Mouse (Mus musculus) inflammation-experienced regulatory T-cells, adult 6 months (primary cell): ENCODE data around the gene D930048N14Rik. TPM values are rescaled to one million over a fixed set of nuclear protein-coding genes. Genes with fewer than 3 reads are reported as not detected.
"Not testable (repeated sequence)": the region's sequence is repeated elsewhere in the genome, so short reads cannot be mapped to it uniquely, and the experiment has no call there.

Source experiments
- ATAC-seq: one replicate; pipeline ENCODE4 v1.8.0; 2017
- polyA plus RNA-seq, 3 experiments: library from polyadenylated mRNA; unstranded; fragments of 100-300 nt; shearing (Covaris generic); gene quantifications; one replicate each; pipeline ENCODE4 v1.2.1; 2017

The D930048N14Rik gene
- polyA plus RNA-seq, 3 experiments from 2014 or later: 0.86 to 1.5 (median 1.0) TPM

DNA sequence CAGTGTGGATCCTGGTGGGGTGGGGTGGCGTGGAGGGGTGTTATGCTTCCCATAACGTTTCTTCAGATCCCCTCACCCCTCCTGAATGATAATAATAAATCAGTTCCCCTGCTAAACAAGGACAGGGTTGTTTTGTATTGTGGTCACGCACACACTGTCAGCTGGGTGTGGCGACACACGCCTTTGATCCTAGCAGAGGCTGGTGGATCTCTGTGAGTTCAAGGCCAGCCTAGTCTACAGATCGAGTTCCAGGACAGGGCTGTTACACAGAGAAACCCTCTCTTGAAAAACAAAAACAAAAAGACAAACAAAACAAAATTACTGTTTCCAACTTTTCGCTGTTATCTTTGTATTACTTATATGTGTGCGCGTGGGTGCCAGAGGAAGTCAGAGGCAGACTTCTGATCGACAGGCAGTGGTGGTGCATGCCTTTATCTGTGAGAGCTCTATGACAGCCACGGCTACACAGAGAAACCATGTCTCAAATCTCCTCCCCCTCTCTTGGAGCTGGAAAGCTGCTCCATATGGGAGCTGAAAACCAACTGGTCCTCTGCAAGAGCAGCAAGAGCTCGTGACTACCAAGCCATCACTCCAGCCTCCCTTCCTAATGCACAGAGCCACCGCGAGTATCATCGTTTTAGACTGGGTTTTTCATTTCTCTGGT, 21.0 kb upstream of the D930048N14Rik start:
- ATAC-seq: no peak

- ATAC-seq: no peak
These were observed 18.5 kb upstream of the D930048N14Rik start for GRCm38 (mm10) chr11:51632130-51632753.

DNA sequence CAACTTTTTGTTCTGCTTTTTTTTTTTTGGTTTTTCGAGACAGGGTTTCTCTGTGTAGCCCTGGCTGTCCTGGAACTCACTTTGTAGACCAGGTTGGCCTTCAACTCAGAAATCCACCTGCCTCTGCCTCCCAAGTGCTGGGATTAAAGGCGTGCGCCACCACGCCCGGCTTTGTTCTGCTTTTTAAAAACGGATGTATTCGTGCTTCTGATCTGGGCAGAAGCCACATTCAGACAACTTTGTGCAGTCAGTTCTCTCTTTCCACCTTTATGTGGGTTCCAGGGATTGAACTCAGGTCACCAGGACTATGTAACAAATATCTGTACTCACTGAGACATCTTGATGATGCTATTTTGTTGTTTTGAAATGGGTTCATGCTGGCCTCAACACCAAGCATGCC, 17.6 kb upstream of the D930048N14Rik start:
- ATAC-seq: not testable (repeated sequence)

DNA sequence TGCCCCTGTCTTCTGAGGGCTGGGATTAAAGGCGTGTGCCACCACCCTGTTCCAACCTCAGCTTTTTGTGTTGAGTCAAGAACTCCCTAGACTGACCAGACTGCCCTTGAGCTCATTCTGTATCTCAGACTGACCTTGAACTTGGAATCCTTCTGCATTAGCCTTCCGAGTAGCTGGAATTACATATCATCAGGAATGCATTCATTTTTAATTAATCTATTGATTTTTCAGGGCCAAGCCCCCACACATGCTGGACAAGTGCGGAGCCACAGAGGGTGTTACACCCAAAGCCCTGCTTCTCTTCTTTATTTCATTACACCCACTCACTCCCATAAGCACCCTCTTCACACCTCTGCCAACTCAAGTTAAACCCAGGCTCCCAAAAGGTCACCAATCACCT, 17.0 kb upstream of the D930048N14Rik start:
- ATAC-seq: no peak

- no peak for ATAC-seq
These were observed 15.6 kb upstream of the D930048N14Rik start for GRCm38 (mm10) chr11:51635127-51635524.

DNA sequence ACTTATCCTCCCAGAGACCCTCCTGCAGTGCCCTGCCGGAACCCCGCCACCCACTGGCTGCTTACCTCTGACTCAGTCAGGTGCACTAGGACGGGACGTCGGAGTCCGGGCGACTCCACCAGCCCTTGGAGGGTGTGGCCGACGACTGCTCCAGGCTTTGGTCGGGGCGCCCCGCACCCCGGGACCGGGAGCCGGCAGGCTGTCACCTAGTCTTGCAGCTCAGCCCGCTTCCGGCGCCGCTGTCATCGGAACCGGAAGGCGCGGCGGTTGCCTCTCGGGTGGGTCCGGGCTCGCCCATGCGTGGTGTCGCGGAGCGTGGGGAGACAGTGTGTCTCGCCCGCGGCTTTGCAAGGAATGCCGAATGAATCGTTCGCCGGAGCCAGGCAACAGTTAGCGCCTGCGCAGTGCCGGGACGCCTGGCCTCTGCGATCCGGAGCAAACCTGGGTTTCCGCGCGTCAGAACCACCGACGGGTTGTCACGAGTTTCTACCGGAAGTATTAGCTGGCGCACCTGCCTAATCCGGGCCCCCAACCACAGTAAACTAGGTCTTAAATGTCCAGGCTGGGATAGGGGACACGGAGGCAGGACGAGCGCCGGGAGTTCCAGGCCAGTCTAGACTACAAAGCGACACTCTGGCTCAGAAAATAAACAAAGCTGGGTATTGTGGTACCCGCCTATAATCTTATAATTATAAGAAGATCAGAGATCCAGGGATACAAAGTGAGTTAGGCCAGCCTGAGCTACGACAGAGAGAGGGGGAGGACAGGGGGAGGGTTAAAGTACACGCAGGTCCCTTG, 15.0 kb upstream of the D930048N14Rik start, which contains the start of gene Rmnd5b:
Gene Rmnd5b (minus strand): TSS at position 372 of the 798 bp plus-strand sequence.
- ATAC-seq: peak; percentile 81

DNA sequence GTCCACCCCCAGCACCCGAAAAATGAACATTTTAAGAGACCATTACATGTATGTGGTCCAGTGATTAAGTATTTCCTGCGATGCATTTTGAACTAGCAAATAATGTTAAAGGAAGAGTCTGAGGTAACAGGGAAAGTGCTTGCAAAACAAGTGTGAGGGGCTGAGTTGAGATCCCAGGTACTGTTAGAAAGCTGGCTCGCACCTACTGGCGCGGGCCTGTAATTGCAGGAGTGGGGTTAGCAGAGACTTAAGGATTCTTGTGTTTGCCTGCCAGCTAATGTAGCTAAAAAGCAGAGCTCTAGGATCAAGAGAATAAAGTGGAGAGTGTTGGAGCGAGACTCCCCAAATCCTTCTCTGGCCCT, 14.4 kb upstream of the D930048N14Rik start:
- ATAC-seq: peak; percentile 41

- peak; percentile 26 for ATAC-seq
These were observed 12.8 kb upstream of the D930048N14Rik start for GRCm38 (mm10) chr11:51637971-51638414.

- ATAC-seq: no peak
These were observed 12.3 kb upstream of the D930048N14Rik start for GRCm38 (mm10) chr11:51638497-51638896.

- ATAC-seq: no peak
These were observed 10.0 kb upstream of the D930048N14Rik start for GRCm38 (mm10) chr11:51640748-51641147.

DNA sequence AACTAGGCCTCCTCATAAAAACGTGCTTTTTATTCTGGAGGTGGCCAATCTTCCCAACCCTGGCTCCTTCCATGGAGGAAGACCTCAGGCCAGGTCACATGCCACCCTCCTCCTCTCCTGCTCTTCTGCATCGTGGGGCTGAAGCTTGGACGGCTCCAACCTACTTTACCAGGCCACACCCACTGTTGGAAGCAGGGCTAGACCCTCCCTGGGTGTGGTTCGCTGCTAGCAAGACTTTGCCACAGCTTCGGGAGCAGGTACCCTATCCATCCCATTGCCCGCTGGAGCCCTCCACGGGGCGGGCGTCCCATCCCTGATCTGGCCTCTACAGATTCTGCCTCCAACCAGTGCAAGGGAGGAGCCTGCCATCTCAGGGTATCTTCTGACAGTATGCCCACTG, 7.6 kb upstream of the D930048N14Rik start:
- ATAC-seq: no peak

- no peak for ATAC-seq
These were observed 7.0 kb upstream of the D930048N14Rik start for GRCm38 (mm10) chr11:51643761-51644160.

DNA sequence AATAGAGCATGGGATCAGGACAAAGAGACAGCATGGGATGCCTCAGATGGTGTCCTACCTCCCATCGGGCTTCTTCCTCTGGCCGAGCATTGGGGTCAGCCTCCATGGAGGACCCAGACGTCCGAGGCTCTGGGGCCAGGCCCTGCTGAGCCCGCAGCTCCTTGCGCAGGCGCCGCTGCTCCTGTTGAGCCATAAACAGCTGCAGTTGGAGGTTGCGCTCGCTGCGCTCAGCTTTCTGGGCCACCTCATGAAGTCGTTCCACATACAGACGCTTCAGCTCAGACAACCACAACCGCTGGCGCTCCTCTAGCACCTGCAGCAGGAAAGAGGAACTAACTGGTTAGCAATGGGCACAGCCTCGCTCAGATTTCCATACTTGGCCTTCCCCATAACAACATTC, 6.5 kb upstream of the D930048N14Rik start:
- ATAC-seq: no peak

- no peak for ATAC-seq
These were observed 5.5 kb upstream of the D930048N14Rik start for GRCm38 (mm10) chr11:51645293-51645692.

DNA sequence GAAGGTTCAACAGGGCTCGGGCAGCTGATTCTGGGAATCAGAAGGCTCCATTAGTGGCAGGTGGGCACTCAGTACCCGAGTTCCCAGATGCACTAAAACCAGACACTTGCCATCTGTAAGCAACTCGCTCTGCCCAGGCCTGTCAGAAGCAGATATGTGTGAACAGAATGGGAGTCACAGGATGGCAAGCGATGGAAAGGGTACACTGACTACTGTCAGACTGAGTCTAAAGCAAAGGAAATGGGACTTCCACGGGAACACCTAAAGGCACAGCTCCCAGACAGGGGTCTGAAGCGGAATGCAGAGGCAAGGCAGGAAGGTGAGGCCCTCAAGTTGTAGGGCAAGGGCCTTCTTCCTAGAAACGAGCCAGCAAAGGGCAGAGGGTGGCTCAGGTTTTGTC, 4.5 kb upstream of the D930048N14Rik start:
- ATAC-seq: no peak

DNA sequence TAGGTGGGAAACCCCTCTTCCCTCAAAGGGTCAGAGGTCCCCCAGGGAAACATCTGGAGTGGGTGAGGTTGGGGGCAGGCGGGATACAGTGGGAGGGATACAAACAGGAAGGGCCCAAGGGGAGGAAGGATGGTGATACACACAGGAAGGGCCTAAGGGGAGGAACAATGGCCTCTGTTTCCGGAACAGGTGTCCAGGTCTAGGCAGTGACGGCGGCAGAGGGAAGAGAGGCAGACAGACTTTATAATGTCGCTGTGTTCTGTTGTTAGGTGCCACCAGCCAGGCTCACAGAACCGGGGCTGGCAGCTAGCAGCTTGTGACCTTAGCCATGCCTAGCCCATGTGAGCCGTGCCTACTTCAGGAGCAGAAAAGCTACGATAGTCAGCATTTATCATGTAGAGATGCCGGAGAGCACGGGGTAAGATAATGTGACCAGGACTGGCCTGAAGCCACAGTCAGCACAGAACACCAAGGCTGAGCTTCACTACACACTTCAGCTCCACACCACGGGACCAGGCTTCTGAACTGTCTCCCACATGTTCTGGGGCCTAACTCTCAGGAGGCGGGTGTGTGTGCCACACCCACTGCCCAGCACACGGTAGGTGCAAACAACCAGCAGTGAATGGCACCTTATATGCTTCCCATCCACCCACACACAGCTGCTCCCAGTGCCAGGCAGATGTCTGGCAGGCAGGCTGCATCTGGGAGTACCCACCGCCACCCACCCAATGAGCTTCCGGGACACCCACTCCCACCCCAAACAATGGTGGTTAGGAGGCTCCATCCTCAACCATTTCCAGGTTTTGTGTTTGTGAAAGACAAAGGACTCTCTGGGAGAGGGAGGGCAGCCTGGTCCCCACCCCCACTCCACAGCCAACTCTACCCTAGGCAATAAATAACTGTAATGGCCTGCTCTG, 3.7 kb upstream of the D930048N14Rik start:
- ATAC-seq: no peak

DNA sequence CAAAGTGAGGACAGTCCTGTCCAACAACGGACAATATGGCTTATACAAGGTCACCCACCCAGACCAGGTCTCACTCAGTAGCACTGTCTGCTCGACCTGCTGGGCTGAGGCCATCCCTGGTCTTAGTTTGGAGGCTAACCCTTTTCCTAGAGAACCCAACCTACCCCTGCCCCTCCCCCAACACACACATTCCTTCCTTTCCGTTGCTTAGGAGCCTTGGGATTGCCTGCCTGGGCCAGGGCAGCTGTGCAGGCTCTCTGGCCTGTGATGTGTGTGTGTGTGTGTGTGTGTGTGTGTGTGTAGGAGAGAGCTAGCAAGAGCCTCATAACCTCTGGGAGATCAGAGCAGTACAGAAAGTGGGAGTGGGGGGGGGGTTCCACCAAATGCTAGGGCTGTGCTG, 2.2 kb upstream of the D930048N14Rik start:
- ATAC-seq: no peak

- ATAC-seq: no peak
These were observed 1.5 kb upstream of the D930048N14Rik start for GRCm38 (mm10) chr11:51649111-51649888.

- ATAC-seq: peak; percentile 39
These were observed 910 bp upstream of the D930048N14Rik start for GRCm38 (mm10) chr11:51649889-51650199.

GRCm38 (mm10) chr11:51650261-51650660, 493 bp upstream of the D930048N14Rik start:
- ATAC-seq: peak; percentile 17

DNA sequence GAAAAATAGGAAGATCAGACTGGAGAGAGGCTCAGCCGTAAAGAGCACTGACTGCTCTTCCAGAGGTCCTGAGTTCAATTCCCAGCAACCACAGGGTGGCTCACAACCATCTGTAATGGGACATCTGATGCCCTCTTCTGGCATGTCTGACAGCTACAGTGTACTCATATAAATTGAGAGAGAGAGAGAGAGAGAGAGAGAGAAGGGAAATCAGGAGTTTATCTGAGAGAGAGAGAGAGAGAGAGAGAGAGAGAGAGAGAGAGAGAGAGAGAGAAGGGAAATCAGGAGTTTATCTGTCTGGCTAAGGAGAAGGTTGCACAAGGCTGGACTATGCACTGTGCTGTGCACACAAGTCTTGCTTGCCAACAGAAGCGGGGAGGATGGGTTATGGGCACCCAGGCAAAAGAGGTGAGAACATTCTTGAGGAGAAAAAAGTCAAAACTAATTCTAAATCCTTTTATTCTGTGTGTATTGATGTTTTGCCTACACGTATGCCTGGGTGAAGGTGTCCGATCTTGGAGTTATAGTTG, 2.2 kb downstream of the D930048N14Rik start:
- no peak for ATAC-seq
